Mouse (Mus musculus) kidney, adult 9 months (tissue): ENCODE measurements around the gene Skint10.

Source experiments
- DNase-seq: peaks from one replicate; pipeline ENCODE4 v3.0.0; 2022

The Skint10 gene

DNA sequence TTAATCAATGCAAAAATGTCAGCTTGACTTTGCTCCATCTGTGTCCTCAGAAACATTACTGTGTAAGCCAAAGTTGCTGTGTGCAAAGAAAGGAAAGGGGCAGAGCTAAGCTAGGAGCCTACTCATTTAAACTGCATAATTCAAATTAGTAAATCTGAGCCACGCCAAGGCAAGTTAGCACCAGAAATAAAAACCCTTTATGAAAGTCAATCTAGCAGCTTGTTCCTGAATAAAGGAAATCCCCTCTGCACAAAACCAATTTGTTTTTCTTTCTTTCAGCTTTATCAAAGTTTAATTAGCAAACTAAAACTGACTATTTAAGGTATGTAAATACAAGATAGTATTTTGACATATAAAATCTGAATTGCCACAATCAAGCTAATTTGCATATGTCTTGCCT lies at the start of gene Skint10:
Gene Skint10, minus strand, starts transcription at position 101 of the 400 bp plus-strand sequence.
- DNase-seq: no peak

DNA sequence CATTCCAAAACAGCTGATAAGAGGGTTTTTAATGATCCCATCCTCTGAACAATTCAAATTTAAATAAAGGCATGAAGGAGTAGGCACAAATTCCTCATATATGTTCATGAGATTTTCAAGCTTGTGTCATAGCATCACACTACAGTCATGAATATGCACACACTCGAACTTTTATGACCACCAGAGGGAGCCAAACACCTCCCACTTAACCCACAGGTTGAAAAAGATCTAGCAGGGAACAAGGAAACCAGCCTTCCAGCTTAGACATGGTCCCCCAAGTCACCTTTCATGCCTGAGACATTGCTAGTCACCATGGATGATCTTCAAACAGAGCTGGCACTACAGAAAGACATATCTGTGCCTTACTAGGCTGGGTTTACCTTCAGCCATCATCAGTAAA lies 16.0 kb upstream of the Skint10 start:
- peak; percentile 24 for DNase-seq
